Mouse (Mus musculus) kidney, adult 2 months (tissue): ENCODE measurements around the gene Pm20d1.

Experiments used
- CTCF ChIP-seq: fragments of 200-500 bp; conservative IDR thresholded peaks from 2 replicates; pipeline ENCODE4 v1.5.1; 2011; ENCODE audit warnings: low read depth, mild to moderate bottlenecking, control low read depth, low read length, moderate library complexity, mixed read lengths; ENCODE audit not compliant: insufficient read depth, insufficient read length
- POLR2A ChIP-seq: fragments of 200-500 bp; IDR thresholded peaks from one replicate; pipeline ENCODE4 v1.6.1; 2011; ENCODE audit warnings: low read depth, low read length, control low read depth

- no peak for TF ChIP-seq CTCF
- TF ChIP-seq POLR2A: no peak
These were observed 14.2 kb downstream of the Pm20d1 start for GRCm38 (mm10) chr1:131811393-131811792.
